Mouse (Mus musculus): Measurements from ENCODE around the gene Fibp. TPM values are rescaled to one million over a fixed set of nuclear protein-coding genes. Genes with fewer than 3 reads are reported as not detected.

Gene Fibp
- polyA plus RNA-seq, 1 experiment = 37.7 TPM

DNA sequence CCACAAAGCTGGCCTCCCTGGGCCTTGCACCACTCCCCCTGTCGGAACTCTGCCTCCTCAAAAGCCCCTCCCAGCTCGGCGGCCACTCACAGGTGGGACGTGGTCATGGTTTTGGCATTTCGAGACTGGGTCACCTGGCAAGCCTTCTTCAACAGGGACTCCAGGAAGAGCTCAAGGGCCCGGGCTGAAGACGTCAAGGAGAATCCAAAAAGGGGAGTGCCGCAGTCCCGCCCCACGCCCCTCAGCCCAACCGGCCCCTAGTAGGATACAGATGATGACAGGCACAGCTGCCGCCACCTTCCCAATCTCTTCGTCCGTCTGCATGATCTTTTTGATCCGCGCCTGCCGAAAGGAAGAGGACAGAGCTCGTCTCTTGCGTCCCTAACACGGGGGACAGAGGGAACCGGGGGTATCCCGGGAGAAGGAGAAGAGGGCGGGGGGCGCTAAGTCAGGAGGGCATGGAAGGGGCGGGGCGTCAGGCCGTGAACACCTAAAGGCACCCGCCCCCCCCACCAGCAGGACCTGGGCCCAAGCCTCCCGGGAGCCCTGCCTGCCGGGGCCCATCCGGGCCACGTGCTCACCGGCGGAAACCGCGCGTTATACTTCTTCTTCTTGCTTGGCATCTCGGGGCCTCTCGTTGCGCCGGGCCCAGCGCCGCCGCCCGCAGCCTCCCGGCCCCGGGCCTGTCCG lies 36.2 kb upstream of the Fibp start:
- H3K4me3 ChIP-seq (ENCODE audit: low read depth, low read length) = peak overlapping the region; percentile 98

DNA sequence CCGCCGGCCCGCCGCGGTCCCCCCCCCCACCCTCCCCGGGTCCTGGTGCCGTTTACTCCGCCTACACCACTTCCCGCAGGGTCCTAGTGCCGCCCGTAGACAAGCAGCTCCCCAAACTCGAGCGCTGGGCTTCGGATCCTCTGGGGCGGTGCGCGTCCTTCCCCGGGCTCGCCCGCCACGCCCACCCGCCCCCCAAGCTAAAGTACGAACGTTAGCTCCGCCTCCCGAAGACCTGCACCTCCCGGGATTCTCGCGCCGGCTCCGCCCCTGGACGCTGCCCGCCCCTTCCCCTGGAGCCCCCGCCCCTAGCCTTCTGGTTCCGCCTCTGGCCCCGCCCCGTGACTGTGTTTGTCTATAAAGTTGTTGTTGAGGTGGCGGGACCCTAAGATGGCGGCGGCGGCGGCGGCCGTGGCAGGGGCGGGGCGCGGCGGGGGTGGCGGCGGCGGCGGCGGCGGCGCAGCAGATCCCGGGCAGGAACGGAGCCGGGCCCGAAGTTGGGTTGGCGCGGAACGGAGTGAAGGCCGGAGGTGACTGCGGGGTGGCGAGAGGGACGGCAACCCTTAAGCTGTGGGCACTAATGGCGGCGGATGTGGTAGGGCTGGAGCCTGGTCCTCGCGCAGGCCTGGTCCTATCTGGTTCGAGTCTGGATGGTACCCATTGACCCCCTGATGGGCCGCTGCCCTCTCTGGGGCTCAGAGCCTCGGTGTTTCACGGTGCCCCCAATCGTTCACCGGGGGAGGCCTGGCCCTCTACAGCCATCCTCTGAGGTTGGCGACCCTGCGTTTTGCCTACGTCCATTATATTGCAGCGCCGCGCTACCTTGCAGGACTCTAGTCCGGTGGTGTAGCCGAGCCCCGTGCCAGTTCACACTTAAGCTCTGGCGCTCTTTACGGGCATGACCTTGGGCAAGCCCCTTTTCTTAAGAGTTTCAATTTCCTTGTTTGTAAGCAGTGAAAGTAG lies 35.4 kb upstream of the Fibp start, which contains the start of the genes Drap1 and AI837181:
Gene Drap1, minus strand, starts transcription at position 198 of the 960 bp plus-strand sequence.
Gene AI837181, plus strand, starts transcription at position 363 of the 960 bp plus-strand sequence.
- peak within 1 kb of the TSS; percentile 34 for H3K27ac ChIP-seq (ENCODE audit: insufficient read depth, low read length)
- no peaks in the 10 kb centered on the region for H3K36me3 ChIP-seq (ENCODE audit: control insufficient read depth, insufficient read depth, low read length, poor library complexity, severe bottlenecking)
- H3K4me3 ChIP-seq (ENCODE audit: low read depth, low read length) = peak within 1 kb of the TSS; percentile 99
- no peaks in the 10 kb centered on the region for H3K27me3 ChIP-seq (ENCODE audit: control insufficient read depth, insufficient read depth, low read length, poor library complexity, severe bottlenecking)
- H3K9me3 ChIP-seq (replicated peaks; ENCODE audit: control insufficient read depth, insufficient read depth, low read length, poor library complexity, severe bottlenecking) = no peaks in the 10 kb centered on the region
- peak within 1 kb of the TSS; percentile 97 for H3K9ac ChIP-seq (ENCODE audit: low read depth, poor library complexity, severe bottlenecking)
- H3K4me1 ChIP-seq (ENCODE audit: control insufficient read depth, insufficient read depth, low read length) = no peaks in the 10 kb centered on the region
- TF ChIP-seq POLR2A (IDR thresholded peaks at IDR 0.05; ENCODE audit: insufficient read depth, low read length) = no peak
- TF ChIP-seq EP300 (IDR thresholded peaks at IDR 0.05; ENCODE audit: insufficient read depth, low read depth, low read length) = no peak
- TF ChIP-seq CTCF (IDR thresholded peaks at IDR 0.05; ENCODE audit: low read depth, low read length) = no peak

More for the DNA sequence above, 36.2 kb upstream of the Fibp start:
- no peak overlapping the region; the same call in 1 of the 2 replicates for H3K27ac ChIP-seq (ENCODE audit: insufficient read depth, low read length)
- peak overlapping the region; percentile 97 for H3K9ac ChIP-seq (ENCODE audit: low read depth, poor library complexity, severe bottlenecking)
- H3K4me1 ChIP-seq (ENCODE audit: control insufficient read depth, insufficient read depth, low read length) = no peaks in the 10 kb centered on the region
- no peak for TF ChIP-seq EP300 (IDR thresholded peaks at IDR 0.05; ENCODE audit: insufficient read depth, low read depth, low read length)
- H3K36me3 ChIP-seq (ENCODE audit: control insufficient read depth, insufficient read depth, low read length, poor library complexity, severe bottlenecking) = no peaks in the 10 kb centered on the region
- H3K9me3 ChIP-seq (replicated peaks; ENCODE audit: control insufficient read depth, insufficient read depth, low read length, poor library complexity, severe bottlenecking) = no peaks in the 10 kb centered on the region
- H3K27me3 ChIP-seq (ENCODE audit: control insufficient read depth, insufficient read depth, low read length, poor library complexity, severe bottlenecking) = no peaks in the 10 kb centered on the region

DNA sequence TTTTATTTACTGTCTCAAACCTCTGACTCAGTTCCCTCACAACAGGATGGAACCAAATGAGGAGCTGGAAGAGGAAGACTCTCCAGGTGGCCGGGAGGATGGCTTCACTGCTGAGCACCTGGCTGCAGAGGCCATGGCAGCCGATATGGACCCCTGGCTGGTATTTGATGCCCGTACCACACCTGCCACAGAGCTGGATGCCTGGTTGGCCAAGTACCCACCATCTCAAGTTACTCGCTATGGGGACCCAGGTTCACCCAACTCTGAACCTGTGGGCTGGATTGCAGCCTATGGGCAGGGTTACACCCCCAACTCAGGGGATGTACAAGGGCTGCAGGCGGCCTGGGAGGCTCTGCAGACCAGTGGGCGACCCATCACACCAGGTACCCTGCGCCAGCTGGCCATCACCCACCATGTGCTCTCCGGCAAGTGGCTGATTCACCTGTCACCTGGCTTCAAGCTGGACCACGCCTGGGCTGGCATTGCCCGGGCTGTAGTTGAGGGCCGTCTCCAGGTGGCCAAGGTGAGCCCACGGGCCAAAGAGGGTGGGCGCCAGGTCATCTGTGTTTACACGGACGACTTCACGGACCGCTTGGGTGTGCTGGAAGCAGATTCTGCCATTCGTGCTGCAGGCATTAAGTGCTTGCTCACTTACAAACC lies 34.4 kb upstream of the Fibp start:
- TF ChIP-seq CTCF (IDR thresholded peaks at IDR 0.05; ENCODE audit: low read depth, low read length) (no peak), POLR2A (IDR thresholded peaks at IDR 0.05; ENCODE audit: insufficient read depth, low read length) (no peak), EP300 (IDR thresholded peaks at IDR 0.05; ENCODE audit: insufficient read depth, low read depth, low read length) (no peak)
- Histone ChIP-seq H3K4me3 (ENCODE audit: low read depth, low read length) (peak overlapping the region; percentile 99), H3K36me3 (ENCODE audit: control insufficient read depth, insufficient read depth, low read length, poor library complexity, severe bottlenecking) (no peaks in the 10 kb centered on the region)

DNA sequence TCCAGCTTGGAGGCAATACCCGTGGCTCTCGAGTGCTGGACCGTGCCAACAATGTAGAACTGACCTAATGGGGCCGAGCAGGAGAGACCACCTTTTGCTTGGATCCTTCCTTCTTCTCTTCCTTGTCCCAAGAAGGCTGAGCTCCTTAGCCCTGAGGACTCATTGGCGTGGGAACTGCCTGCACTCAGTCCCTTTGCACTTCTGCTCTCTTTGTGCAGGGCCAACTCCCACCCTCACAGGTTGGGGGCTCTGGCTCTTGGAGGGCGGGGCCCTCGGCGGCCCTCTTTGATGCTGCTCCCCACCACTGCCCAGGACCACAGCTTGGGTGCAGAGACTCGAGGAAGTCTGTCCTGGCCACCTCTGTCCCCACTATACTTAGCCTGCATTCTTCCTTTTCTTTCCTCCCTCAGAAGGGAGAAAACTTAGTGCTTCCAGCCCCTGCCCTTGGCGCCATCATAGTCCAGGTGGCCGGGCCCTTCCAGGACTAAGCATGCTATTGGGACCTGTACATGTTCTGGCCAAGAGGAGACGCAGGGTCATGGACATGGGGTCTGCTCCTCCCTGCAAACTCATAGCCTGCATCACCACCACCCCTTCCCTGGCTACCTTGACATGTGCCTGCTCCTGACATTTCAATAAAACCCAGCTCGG lies 33.6 kb upstream of the Fibp start:
- no peak overlapping the region for H3K9ac ChIP-seq (ENCODE audit: low read depth, poor library complexity, severe bottlenecking)
- H3K36me3 ChIP-seq (ENCODE audit: control insufficient read depth, insufficient read depth, low read length, poor library complexity, severe bottlenecking) = no peaks in the 10 kb centered on the region
- H3K4me3 ChIP-seq (ENCODE audit: low read depth, low read length) = no peak overlapping the region
- H3K9me3 ChIP-seq (replicated peaks; ENCODE audit: control insufficient read depth, insufficient read depth, low read length, poor library complexity, severe bottlenecking) = no peaks in the 10 kb centered on the region
- no peaks in the 10 kb centered on the region for H3K4me1 ChIP-seq (ENCODE audit: control insufficient read depth, insufficient read depth, low read length)
- no peak overlapping the region for H3K27ac ChIP-seq (ENCODE audit: insufficient read depth, low read length)
- H3K27me3 ChIP-seq (ENCODE audit: control insufficient read depth, insufficient read depth, low read length, poor library complexity, severe bottlenecking) = no peaks in the 10 kb centered on the region
- TF ChIP-seq CTCF (IDR thresholded peaks at IDR 0.05; ENCODE audit: low read depth, low read length) (no peak), EP300 (IDR thresholded peaks at IDR 0.05; ENCODE audit: insufficient read depth, low read depth, low read length) (no peak), POLR2A (IDR thresholded peaks at IDR 0.05; ENCODE audit: insufficient read depth, low read length) (no peak)

More for the DNA sequence above, 34.4 kb upstream of the Fibp start:
- H3K9me3 ChIP-seq (replicated peaks; ENCODE audit: control insufficient read depth, insufficient read depth, low read length, poor library complexity, severe bottlenecking) = no peaks in the 10 kb centered on the region
- H3K9ac ChIP-seq (ENCODE audit: low read depth, poor library complexity, severe bottlenecking) = peak overlapping the region; percentile 97
- no peaks in the 10 kb centered on the region for H3K27me3 ChIP-seq (ENCODE audit: control insufficient read depth, insufficient read depth, low read length, poor library complexity, severe bottlenecking)
- no peaks in the 10 kb centered on the region for H3K4me1 ChIP-seq (ENCODE audit: control insufficient read depth, insufficient read depth, low read length)
- 0 out of 2 replicates have a peak overlapping the region, but pooled peaks have one; percentile 34 for H3K27ac ChIP-seq (ENCODE audit: insufficient read depth, low read length)

DNA sequence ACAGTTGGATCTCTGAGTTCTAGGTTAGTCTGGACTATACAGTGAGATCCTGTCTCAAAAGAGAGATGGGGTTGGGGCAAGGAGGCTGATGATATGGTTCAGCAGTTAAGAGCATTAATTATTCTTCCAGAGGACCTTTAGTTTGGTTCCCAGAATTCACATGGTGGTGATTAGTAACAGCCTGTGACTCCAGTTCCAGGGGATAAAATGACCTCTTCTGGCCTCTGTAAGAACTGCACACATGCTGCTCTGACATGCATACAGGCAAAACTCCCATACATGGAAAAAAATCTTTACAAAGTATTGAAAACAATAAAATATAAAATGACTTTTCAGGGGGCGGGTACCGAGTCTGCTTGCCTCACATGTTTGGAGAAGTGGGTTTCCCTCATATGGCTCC lies 32.3 kb upstream of the Fibp start:
- Histone ChIP-seq H3K36me3 (ENCODE audit: control insufficient read depth, insufficient read depth, low read length, poor library complexity, severe bottlenecking) (no peaks in the 10 kb centered on the region), H3K27ac (ENCODE audit: insufficient read depth, low read length) (no peak overlapping the region), H3K4me3 (ENCODE audit: low read depth, low read length) (no peak overlapping the region), H3K4me1 (ENCODE audit: control insufficient read depth, insufficient read depth, low read length) (no peaks in the 10 kb centered on the region), H3K27me3 (ENCODE audit: control insufficient read depth, insufficient read depth, low read length, poor library complexity, severe bottlenecking) (no peaks in the 10 kb centered on the region), H3K9me3 (replicated peaks; ENCODE audit: control insufficient read depth, insufficient read depth, low read length, poor library complexity, severe bottlenecking) (no peaks in the 10 kb centered on the region), H3K9ac (ENCODE audit: low read depth, poor library complexity, severe bottlenecking) (no peak overlapping the region)
- TF ChIP-seq EP300 (IDR thresholded peaks at IDR 0.05; ENCODE audit: insufficient read depth, low read depth, low read length) = no peak
- TF ChIP-seq CTCF (IDR thresholded peaks at IDR 0.05; ENCODE audit: low read depth, low read length) = no peak
- no peak for TF ChIP-seq POLR2A (IDR thresholded peaks at IDR 0.05; ENCODE audit: insufficient read depth, low read length)

Measured in ES-Bruce4 (cell line).